Mouse (Mus musculus) right cerebral cortex, adult 18-20 months (tissue): ENCODE results near the gene 2310007B03Rik.

Experiments used
- DNase-seq: peaks from one replicate; pipeline ENCODE4 v3.0.0; 2022; ENCODE audit warnings: mixed read lengths

2310007B03Rik gene

DNA sequence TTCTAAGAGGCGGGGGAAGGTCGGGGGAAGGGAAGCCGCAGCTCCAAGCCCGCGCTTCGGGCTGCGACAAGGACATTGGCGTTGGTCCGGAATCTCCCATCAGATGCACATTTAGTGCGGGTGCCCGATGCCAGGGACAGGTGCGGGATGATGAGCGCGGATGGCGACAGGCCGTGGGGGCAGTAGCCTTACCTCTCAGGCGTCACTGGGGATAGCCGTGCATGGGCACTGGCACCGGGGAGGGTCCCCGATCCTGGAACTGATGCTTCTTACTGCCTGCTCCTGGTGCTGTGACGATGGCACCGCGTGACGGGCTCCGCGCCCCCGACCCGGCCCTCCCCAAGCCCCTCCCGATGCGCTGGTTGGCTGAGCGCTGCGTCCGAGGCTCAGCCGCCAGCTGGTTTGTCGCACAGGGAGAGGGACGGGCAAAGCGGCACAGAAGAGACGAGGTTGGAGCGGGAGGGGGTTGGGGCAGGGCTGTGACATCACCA lies 59.1 kb downstream of the 2310007B03Rik start, which contains the start of gene Kif1a:
Gene Kif1a (minus strand): TSS at position 381 of the 491 bp plus-strand sequence.
- DNase-seq, result peak; percentile 97
